14 mouse cellular contexts compared by ENCODE assay signal in genomic region chr10:62862435-62862834, GRCm38 (mm10). TPM values are rescaled to one million over a fixed set of nuclear protein-coding genes. Genes with fewer than 3 reads are reported as not detected.
DNase-seq lines count a peak whose midpoint lies in the region; ATAC-seq and TF ChIP-seq lines count a peak whose summit lies in the region.
"Had no signal": no experiment of that assay in that cellular context is flagged by ENCODE, and none has a peak within 500 bp of the region (broad histone marks: within the 10 kb centered on the region; RNA-seq: fewer than 3 reads in every experiment).

No protein-coding gene starts in this region.

- no peak for TF ChIP-seq EP300 in heart, postnatal 0 days (IDR thresholded peaks at IDR 0.05; ENCODE audit: low read depth)

- TF ChIP-seq CTCF in heart, postnatal 0 days (IDR thresholded peaks at IDR 0.05; ENCODE audit: low read depth): peak; percentile 27

- H3K9ac ChIP-seq in heart, postnatal 0 days (replicated peaks; ENCODE audit: low read depth, low read length): no peak overlapping the region
- H3K9ac ChIP-seq in hindbrain, embryonic 16.5 days (ENCODE audit: low read depth, low read length): no peak overlapping the region
- H3K9ac ChIP-seq: forebrain, embryonic 13.5 days; hindbrain, embryonic 15.5 days; neural tube, embryonic 13.5 days; stomach, embryonic 15.5 days had no signal

- H3K4me3 ChIP-seq in heart, postnatal 0 days (ENCODE audit: low read depth, low read length): no peak overlapping the region
- no peak overlapping the region for H3K4me3 ChIP-seq in heart, embryonic 10.5 days
- no peak overlapping the region for H3K4me3 ChIP-seq in hindbrain, embryonic 16.5 days (ENCODE audit: low read length)
- H3K4me3 ChIP-seq: stomach, embryonic 15.5 days had no signal

- H3K27me3 ChIP-seq in heart, postnatal 0 days (ENCODE audit: control insufficient read depth, insufficient read depth, low read length): no peaks in the 10 kb centered on the region
- no peaks in the 10 kb centered on the region for H3K27me3 ChIP-seq in heart, embryonic 10.5 days (ENCODE audit: insufficient read depth, poor library complexity, severe bottlenecking)
- no peaks in the 10 kb centered on the region for H3K27me3 ChIP-seq in hindbrain, embryonic 16.5 days (replicated peaks; ENCODE audit: control insufficient read depth, insufficient read depth, low read length)
- H3K27me3 ChIP-seq: forebrain, embryonic 13.5 days; hindbrain, embryonic 15.5 days; neural tube, embryonic 13.5 days; stomach, embryonic 15.5 days had no signal

- no peak for DNase-seq in heart, postnatal 0 days (ENCODE audit: low spot score)
- DNase-seq in heart, embryonic 10.5 days (ENCODE audit: low spot score): no peak
- peak; percentile 13 for DNase-seq in lung, postnatal 36 days
- DNase-seq in lung, postnatal 25 days (ENCODE audit: low spot score): no peak
- DNase-seq in MEL-GATA-1-ER (ENCODE audit: extremely low read depth, low read depth): peak; percentile 17
- DNase-seq in mesoderm, embryonic 11.5 days (ENCODE audit: low read depth, low spot score): peak; percentile 48
- DNase-seq: heart, adult 18-20 months; right cerebral cortex, postnatal 14 days had no signal

- no peak for ATAC-seq in heart, postnatal 0 days (ENCODE audit: insufficient read depth, low read depth)
- no peak for ATAC-seq in hindbrain, embryonic 16.5 days
- ATAC-seq in granulocyte monocyte progenitor cell, adult 5-6 weeks (replicated peaks; ENCODE audit: poor library complexity, severe bottlenecking): no peak
- ATAC-seq: forebrain, embryonic 13.5 days had no signal

- H3K27ac ChIP-seq in heart, postnatal 0 days (ENCODE audit: low read depth): no peak overlapping the region
- H3K27ac ChIP-seq in heart, embryonic 10.5 days: no peak overlapping the region
- H3K27ac ChIP-seq in hindbrain, embryonic 16.5 days (ENCODE audit: low read depth, low read length): no peak overlapping the region
- H3K27ac ChIP-seq: forebrain, embryonic 13.5 days; neural tube, embryonic 13.5 days; stomach, embryonic 15.5 days had no signal

- H3K36me3 ChIP-seq in heart, postnatal 0 days (replicated peaks; ENCODE audit: control insufficient read depth, insufficient read depth, low read length): peaks cover 4% of the 10 kb centered on the region; the same call in 1 of the 2 replicates
- peaks cover 21% of the 10 kb centered on the region for H3K36me3 ChIP-seq in heart, embryonic 10.5 days
- H3K36me3 ChIP-seq in hindbrain, embryonic 16.5 days (ENCODE audit: control insufficient read depth, insufficient read depth, low read length): peaks cover 3% of the 10 kb centered on the region; the same call in 1 of the 2 replicates
- H3K36me3 ChIP-seq: stomach, embryonic 15.5 days had no signal

- 0 out of 2 replicates have a peak, but pooled peaks cover 3% of the 10 kb centered on the region for H3K9me3 ChIP-seq in heart, postnatal 0 days (replicated peaks; ENCODE audit: control insufficient read depth, low read length)
- no peaks in the 10 kb centered on the region for H3K9me3 ChIP-seq in heart, embryonic 10.5 days
- no peaks in the 10 kb centered on the region for H3K9me3 ChIP-seq in hindbrain, embryonic 16.5 days (ENCODE audit: control insufficient read depth, low read length)
- H3K9me3 ChIP-seq: forebrain, embryonic 13.5 days; hindbrain, embryonic 15.5 days; neural tube, embryonic 13.5 days; stomach, embryonic 15.5 days had no signal

- 96% methylated on average over 1 of the region's 1 CpGs for WGBS in heart, postnatal 0 days
- 97% methylated on average over 1 of the region's 1 CpGs for WGBS in heart, embryonic 10.5 days
- 96% methylated on average over 1 of the region's 1 CpGs for WGBS in hindbrain, embryonic 16.5 days

- no peak overlapping the region for H3K4me2 ChIP-seq in heart, postnatal 0 days (ENCODE audit: low read depth, low read length)
- H3K4me2 ChIP-seq in hindbrain, embryonic 16.5 days (ENCODE audit: low read length): no peak overlapping the region
- H3K4me2 ChIP-seq: stomach, embryonic 15.5 days had no signal

- peaks cover 21% of the 10 kb centered on the region for H3K4me1 ChIP-seq in heart, postnatal 0 days (ENCODE audit: control insufficient read depth, insufficient read depth)
- peaks cover 29% of the 10 kb centered on the region for H3K4me1 ChIP-seq in heart, embryonic 10.5 days
- H3K4me1 ChIP-seq in hindbrain, embryonic 16.5 days (ENCODE audit: control insufficient read depth, insufficient read depth, low read depth, low read length): peaks cover 22% of the 10 kb centered on the region

RNA-seq across cellular contexts. Expression of gene Tet1, which starts 46.4 kb away (rescaled TPM):
- total RNA-seq in heart, postnatal 0 days (2014; rRNA removed; ENCODE audit: low replicate concordance): 12.8 and 17.3 TPM in 2 replicates
- 18.8 and 19.9 TPM in 2 replicates for polyA plus RNA-seq in heart, postnatal 0 days (2015; fragmentation: Nextera tagmentation; extraction: Ambion mirVana)
- polyA plus RNA-seq in heart, embryonic 10.5 days (2016; fragmentation: Nextera tagmentation; extraction: Ambion mirVana): 25.6 and 30.3 TPM in 2 replicates
- polyA plus RNA-seq in hindbrain, embryonic 16.5 days (2015; fragmentation: Nextera tagmentation; extraction: Ambion mirVana): 38.7 and 39.5 TPM in 2 replicates
- total RNA-seq in granulocyte monocyte progenitor cell, adult 5-6 weeks (2014; fragmentation: Nextera tagmentation): 12.8 and 21.1 TPM in 2 replicates
- 7.5 and 8.6 TPM in 2 replicates for total RNA-seq in granulocyte monocyte progenitor cell, adult 5-6 weeks (2017)

RNA-seq across cellular contexts. Expression of gene Slc25a16, which starts 58.0 kb away (rescaled TPM):
- total RNA-seq in heart, postnatal 0 days (2014; rRNA removed; ENCODE audit: low replicate concordance): 15.3 and 35.4 TPM in 2 replicates
- polyA plus RNA-seq in heart, postnatal 0 days (2015; fragmentation: Nextera tagmentation; extraction: Ambion mirVana): 14.8 and 19.6 TPM in 2 replicates
- 11.6 and 12.6 TPM in 2 replicates for polyA plus RNA-seq in heart, embryonic 10.5 days (2016; fragmentation: Nextera tagmentation; extraction: Ambion mirVana)
- 15.0 and 15.6 TPM in 2 replicates for polyA plus RNA-seq in hindbrain, embryonic 16.5 days (2015; fragmentation: Nextera tagmentation; extraction: Ambion mirVana)
- 15.7 and 24.2 TPM in 2 replicates for total RNA-seq in granulocyte monocyte progenitor cell, adult 5-6 weeks (2014; fragmentation: Nextera tagmentation)
- total RNA-seq in granulocyte monocyte progenitor cell, adult 5-6 weeks (2017): 17.6 and 19.0 TPM in 2 replicates

Comparison
In these comparisons a context has a peak if more than half of its experiments do, and no peak if none do; other contexts are left out.
1. DNase-seq: peak in lung, postnatal 36 days (single experiment), MEL-GATA-1-ER (single experiment) and mesoderm, embryonic 11.5 days (single experiment); none in heart, postnatal 0 days (single experiment), heart, embryonic 10.5 days (single experiment) and lung, postnatal 25 days (single experiment).